Mouse (Mus musculus): ENCODE measurements around the gene Slc12a1. TPM values are rescaled to one million over a fixed set of nuclear protein-coding genes. Genes with fewer than 3 reads are reported as not detected.

The Slc12a1 gene
- polyA plus RNA-seq, 1 experiment from 2014 or later: not detected

- H3K4me2 ChIP-seq (ENCODE audit: low read depth, low read length): no peak overlapping the region
- no peak overlapping the region for H3K9ac ChIP-seq (ENCODE audit: low read length)
- no peaks in the 10 kb centered on the region for H3K27me3 ChIP-seq (ENCODE audit: control insufficient read depth, insufficient read depth, low read length)
- no peaks in the 10 kb centered on the region for H3K9me3 ChIP-seq (replicated peaks; ENCODE audit: control insufficient read depth, low read length)
- WGBS: 82% methylated on average over 14 of the region's 14 CpGs
- no peak overlapping the region for H3K4me3 ChIP-seq (replicated peaks; ENCODE audit: low read length)
- peaks cover 8% of the 10 kb centered on the region; the same call in 1 of the 2 replicates for H3K36me3 ChIP-seq (ENCODE audit: control insufficient read depth, insufficient read depth, low read length)
- no peaks in the 10 kb centered on the region for H3K4me1 ChIP-seq (ENCODE audit: control insufficient read depth, insufficient read depth, low read length)
- no peak for ATAC-seq (ENCODE audit: insufficient read depth, low FRiP score)
- no peak overlapping the region for H3K27ac ChIP-seq (ENCODE audit: low read length)
Observed at GRCm38 (mm10) chr2:125259230-125260120, 107.2 kb downstream of the Slc12a1 start.

DNA sequence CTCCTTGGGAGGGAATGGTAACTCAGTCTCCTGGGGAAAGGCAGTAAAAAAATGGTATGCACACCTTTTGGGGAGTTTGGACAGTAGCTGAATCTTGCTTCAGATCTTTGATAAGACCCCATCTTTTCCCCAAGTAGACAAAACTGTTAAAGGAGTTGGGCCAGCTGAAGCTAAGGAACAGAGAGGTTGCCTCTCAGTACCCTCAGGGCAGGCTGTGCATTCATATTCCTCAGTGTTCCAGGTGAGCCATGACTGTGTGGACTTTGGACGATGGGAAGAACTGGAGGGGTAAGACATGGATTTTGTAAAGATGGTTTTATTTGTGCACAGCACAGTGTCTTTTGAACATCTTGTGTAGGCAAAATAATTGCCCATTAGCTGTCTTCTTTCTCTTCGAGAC lies 108.0 kb downstream of the Slc12a1 start:
- no peak overlapping the region for H3K4me3 ChIP-seq (replicated peaks; ENCODE audit: low read length)
- 77% methylated on average over 2 of the region's 2 CpGs for WGBS
- H3K9me3 ChIP-seq (replicated peaks; ENCODE audit: control insufficient read depth, low read length): no peaks in the 10 kb centered on the region
- H3K27ac ChIP-seq (ENCODE audit: low read length): no peak overlapping the region
- ATAC-seq (ENCODE audit: insufficient read depth, low FRiP score): no peak
- no peak overlapping the region for H3K9ac ChIP-seq (ENCODE audit: low read length)
- H3K4me2 ChIP-seq (ENCODE audit: low read depth, low read length): no peak overlapping the region
- peaks cover 8% of the 10 kb centered on the region; the same call in 1 of the 2 replicates for H3K36me3 ChIP-seq (ENCODE audit: control insufficient read depth, insufficient read depth, low read length)
- no peaks in the 10 kb centered on the region for H3K4me1 ChIP-seq (ENCODE audit: control insufficient read depth, insufficient read depth, low read length)
- no peaks in the 10 kb centered on the region for H3K27me3 ChIP-seq (ENCODE audit: control insufficient read depth, insufficient read depth, low read length)

GRCm38 (mm10) chr2:125263056-125263455 lies 110.8 kb downstream of the Slc12a1 start:
- Histone ChIP-seq H3K4me2 (ENCODE audit: low read depth, low read length) (no peak overlapping the region), H3K9me3 (replicated peaks; ENCODE audit: control insufficient read depth, low read length) (no peaks in the 10 kb centered on the region), H3K9ac (ENCODE audit: low read length) (no peak overlapping the region), H3K27me3 (ENCODE audit: control insufficient read depth, insufficient read depth, low read length) (no peaks in the 10 kb centered on the region), H3K27ac (ENCODE audit: low read length) (no peak overlapping the region), H3K4me3 (replicated peaks; ENCODE audit: low read length) (no peak overlapping the region), H3K4me1 (ENCODE audit: control insufficient read depth, insufficient read depth, low read length) (no peaks in the 10 kb centered on the region), H3K36me3 (ENCODE audit: control insufficient read depth, insufficient read depth, low read length) (no peaks in the 10 kb centered on the region)
- no peak for ATAC-seq (ENCODE audit: insufficient read depth, low FRiP score)
- 20% methylated on average over 5 of the region's 5 CpGs for WGBS

GRCm38 (mm10) chr2:125263753-125264152 lies 111.4 kb downstream of the Slc12a1 start:
- H3K9ac ChIP-seq (ENCODE audit: low read length): no peak overlapping the region
- H3K4me2 ChIP-seq (ENCODE audit: low read depth, low read length): no peak overlapping the region
- H3K9me3 ChIP-seq (replicated peaks; ENCODE audit: control insufficient read depth, low read length): no peaks in the 10 kb centered on the region
- H3K27ac ChIP-seq (ENCODE audit: low read length): no peak overlapping the region
- H3K36me3 ChIP-seq (ENCODE audit: control insufficient read depth, insufficient read depth, low read length): no peaks in the 10 kb centered on the region
- WGBS: 17% methylated on average over 9 of the region's 9 CpGs
- H3K27me3 ChIP-seq (ENCODE audit: control insufficient read depth, insufficient read depth, low read length): no peaks in the 10 kb centered on the region
- H3K4me3 ChIP-seq (replicated peaks; ENCODE audit: low read length): no peak overlapping the region
- H3K4me1 ChIP-seq (ENCODE audit: control insufficient read depth, insufficient read depth, low read length): no peaks in the 10 kb centered on the region
- no peak for ATAC-seq (ENCODE audit: insufficient read depth, low FRiP score)

DNA sequence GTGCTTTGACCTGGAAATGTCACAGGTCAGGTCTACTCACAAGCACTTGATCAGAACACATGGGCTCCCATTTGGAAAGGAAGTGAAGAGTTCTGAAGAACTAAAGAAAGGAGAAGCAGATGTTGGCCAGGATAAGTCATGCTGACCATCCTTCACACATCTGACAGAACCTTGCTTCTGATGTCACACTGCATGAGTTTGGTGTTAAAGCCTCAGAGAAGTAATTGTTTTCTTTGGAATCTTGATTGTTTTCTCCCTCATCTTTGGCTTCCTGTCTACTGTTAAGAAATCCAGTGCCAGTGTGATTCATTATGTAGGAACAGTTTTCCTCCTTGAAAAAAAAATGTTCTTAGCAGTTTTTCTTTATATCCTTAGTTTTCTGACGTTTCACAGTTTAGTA lies 116.6 kb downstream of the Slc12a1 start:
- H3K27me3 ChIP-seq (ENCODE audit: control insufficient read depth, insufficient read depth, low read length): no peaks in the 10 kb centered on the region
- H3K4me1 ChIP-seq (ENCODE audit: control insufficient read depth, insufficient read depth, low read length): no peaks in the 10 kb centered on the region
- no peaks in the 10 kb centered on the region for H3K9me3 ChIP-seq (replicated peaks; ENCODE audit: control insufficient read depth, low read length)
- no peak for ATAC-seq (ENCODE audit: insufficient read depth, low FRiP score)
- no peak overlapping the region for H3K4me2 ChIP-seq (ENCODE audit: low read depth, low read length)
- 69% methylated on average over 1 of the region's 1 CpGs for WGBS
- no peak overlapping the region for H3K9ac ChIP-seq (ENCODE audit: low read length)
- no peak overlapping the region for H3K27ac ChIP-seq (ENCODE audit: low read length)
- no peak overlapping the region for H3K4me3 ChIP-seq (replicated peaks; ENCODE audit: low read length)
- no peaks in the 10 kb centered on the region for H3K36me3 ChIP-seq (ENCODE audit: control insufficient read depth, insufficient read depth, low read length)

DNA sequence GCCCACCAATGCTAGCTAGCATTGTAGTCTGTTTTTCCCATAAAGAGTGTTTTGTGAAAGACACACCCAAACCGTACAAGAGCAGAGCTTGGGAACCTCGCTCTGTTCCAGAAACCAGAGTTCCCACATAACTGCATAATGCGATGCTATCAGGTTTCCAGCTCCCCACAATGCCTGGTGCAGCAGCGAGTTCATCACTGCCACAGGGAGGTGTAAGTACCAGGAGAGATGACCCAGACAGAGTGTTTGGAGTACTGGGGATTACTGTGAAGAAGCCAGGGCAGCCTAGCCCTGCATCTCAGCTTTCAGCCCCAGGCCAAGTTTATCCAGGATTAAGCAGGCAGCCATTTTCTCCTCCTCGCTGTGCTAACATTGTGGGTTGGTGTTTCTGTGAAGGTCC lies 123.3 kb downstream of the Slc12a1 start:
- WGBS: 39% methylated on average over 5 of the region's 5 CpGs
- Histone ChIP-seq H3K27me3 (ENCODE audit: control insufficient read depth, insufficient read depth, low read length) (no peaks in the 10 kb centered on the region), H3K36me3 (ENCODE audit: control insufficient read depth, insufficient read depth, low read length) (no peaks in the 10 kb centered on the region), H3K4me1 (ENCODE audit: control insufficient read depth, insufficient read depth, low read length) (no peaks in the 10 kb centered on the region), H3K27ac (ENCODE audit: low read length) (no peak overlapping the region), H3K4me3 (replicated peaks; ENCODE audit: low read length) (no peak overlapping the region), H3K9me3 (replicated peaks; ENCODE audit: control insufficient read depth, low read length) (no peaks in the 10 kb centered on the region), H3K4me2 (ENCODE audit: low read depth, low read length) (no peak overlapping the region), H3K9ac (ENCODE audit: low read length) (no peak overlapping the region)
- no peak; the same call in 1 of the 2 replicates for ATAC-seq (ENCODE audit: insufficient read depth, low FRiP score)

GRCm38 (mm10) chr2:125276692-125277091 lies 124.4 kb downstream of the Slc12a1 start:
- no peak overlapping the region for H3K27ac ChIP-seq (ENCODE audit: low read length)
- no peaks in the 10 kb centered on the region for H3K36me3 ChIP-seq (ENCODE audit: control insufficient read depth, insufficient read depth, low read length)
- no peaks in the 10 kb centered on the region for H3K9me3 ChIP-seq (replicated peaks; ENCODE audit: control insufficient read depth, low read length)
- H3K27me3 ChIP-seq (ENCODE audit: control insufficient read depth, insufficient read depth, low read length): no peaks in the 10 kb centered on the region
- H3K4me3 ChIP-seq (replicated peaks; ENCODE audit: low read length): no peak overlapping the region
- H3K9ac ChIP-seq (ENCODE audit: low read length): no peak overlapping the region
- no peaks in the 10 kb centered on the region for H3K4me1 ChIP-seq (ENCODE audit: control insufficient read depth, insufficient read depth, low read length)
- no peak overlapping the region for H3K4me2 ChIP-seq (ENCODE audit: low read depth, low read length)
- no peak for ATAC-seq (ENCODE audit: insufficient read depth, low FRiP score)
- WGBS: 90% methylated on average over 5 of the region's 5 CpGs

DNA sequence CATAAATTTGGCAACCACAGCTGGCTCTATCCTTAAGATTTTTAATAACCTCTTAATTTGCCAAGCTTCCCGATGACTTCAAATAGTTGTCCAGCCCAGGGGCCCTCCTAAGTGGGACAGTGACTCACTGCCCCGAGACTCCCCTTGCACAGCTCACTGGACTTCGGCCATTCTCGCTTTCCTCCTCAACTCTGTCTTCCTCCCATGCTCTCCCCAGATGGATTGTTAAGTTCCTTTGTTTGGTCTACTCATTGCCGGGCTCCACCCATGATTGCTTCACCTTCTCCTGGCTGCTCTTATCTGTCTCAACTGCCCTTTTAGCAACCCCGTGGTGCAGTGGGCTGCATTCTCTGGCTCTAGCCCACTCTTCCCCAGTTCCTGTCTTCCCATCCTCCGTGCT lies 126.2 kb downstream of the Slc12a1 start:
- no peak overlapping the region for H3K27ac ChIP-seq (ENCODE audit: low read length)
- no peaks in the 10 kb centered on the region for H3K27me3 ChIP-seq (ENCODE audit: control insufficient read depth, insufficient read depth, low read length)
- 41% methylated on average over 7 of the region's 7 CpGs for WGBS
- H3K4me1 ChIP-seq (ENCODE audit: control insufficient read depth, insufficient read depth, low read length): no peaks in the 10 kb centered on the region
- H3K9ac ChIP-seq (ENCODE audit: low read length): no peak overlapping the region
- H3K36me3 ChIP-seq (ENCODE audit: control insufficient read depth, insufficient read depth, low read length): no peaks in the 10 kb centered on the region
- ATAC-seq (ENCODE audit: insufficient read depth, low FRiP score): no peak
- H3K4me3 ChIP-seq (replicated peaks; ENCODE audit: low read length): no peak overlapping the region
- H3K4me2 ChIP-seq (ENCODE audit: low read depth, low read length): no peak overlapping the region
- H3K9me3 ChIP-seq (replicated peaks; ENCODE audit: control insufficient read depth, low read length): no peaks in the 10 kb centered on the region
